Mouse (Mus musculus): ENCODE results near the gene Zbtb39.

The Zbtb39 gene

DNA sequence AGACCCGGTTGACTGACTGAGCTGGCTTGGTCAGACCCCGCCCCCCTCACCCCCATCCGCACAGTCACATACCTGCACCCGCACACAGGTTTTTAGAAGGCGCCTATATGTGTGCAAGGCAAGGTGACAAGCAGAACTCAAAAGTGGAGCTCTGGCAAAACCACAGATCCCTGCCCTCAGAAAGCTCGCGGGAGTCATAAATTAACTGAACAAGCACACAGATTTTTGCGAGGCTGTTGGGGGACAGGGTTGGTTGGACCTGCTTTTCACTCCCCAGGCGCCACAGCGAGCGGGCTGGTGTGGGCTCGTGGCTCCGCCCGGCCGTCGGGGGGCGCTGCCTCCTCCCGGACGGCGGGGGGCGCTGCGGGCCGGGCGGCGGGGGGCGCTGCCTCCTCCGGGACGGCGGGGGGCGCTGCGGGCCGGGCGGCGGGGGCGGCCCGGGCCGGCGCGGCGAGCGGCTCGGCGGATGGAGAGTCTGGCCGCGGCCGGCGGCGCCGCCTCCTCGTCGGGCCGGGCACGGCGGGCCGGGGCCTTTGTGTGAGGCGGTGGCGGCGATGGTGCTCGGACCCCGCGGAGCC is at the start of gene Zbtb39:
Zbtb39 (plus strand) TSS at position 456 of the 578 bp plus-strand sequence.
- DNase-seq (ENCODE audit: low spot score in 2 of 2) = peak; percentile 60 to 76

DNA sequence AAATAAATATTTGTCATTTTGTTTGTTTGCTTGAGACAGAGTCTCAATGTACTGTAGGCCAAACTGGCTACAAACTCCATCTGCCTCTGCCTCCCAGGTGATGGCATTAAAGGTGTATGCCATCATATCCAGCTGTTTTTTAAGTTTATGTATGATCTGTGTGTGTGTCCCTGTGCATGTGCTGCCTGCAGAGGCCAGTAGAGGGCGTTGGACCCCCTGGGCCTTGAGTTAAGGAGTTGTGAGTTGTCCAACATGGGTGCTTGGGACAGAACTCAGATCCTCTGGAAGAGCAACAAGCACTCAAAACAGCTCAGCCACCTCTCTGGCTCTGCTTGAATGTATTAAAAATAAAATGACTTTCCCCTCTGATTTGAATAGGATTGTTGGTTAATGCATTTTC is 48.3 kb upstream of the Zbtb39 start:
- no peak for DNase-seq (ENCODE audit: low spot score in 2 of 2)

DNA sequence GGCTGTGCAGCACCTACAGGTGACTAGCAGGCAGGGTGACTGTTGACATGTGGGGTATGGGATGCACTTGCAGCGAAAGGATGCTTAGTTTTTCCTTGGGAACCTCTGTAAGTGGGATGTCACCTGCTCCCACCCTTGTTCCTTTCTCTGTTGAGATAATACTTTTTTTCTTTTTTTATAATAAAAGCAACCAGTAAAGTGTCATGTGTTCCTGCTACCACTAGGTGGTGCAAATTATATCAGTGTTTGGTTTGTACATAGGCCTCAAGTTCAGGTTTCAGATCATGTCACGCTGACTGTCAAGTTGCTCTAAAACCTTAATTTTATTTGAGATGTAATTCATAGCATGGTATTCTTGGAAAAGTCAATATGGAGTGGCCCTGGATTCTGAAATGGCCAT is 44.7 kb upstream of the Zbtb39 start:
- DNase-seq (ENCODE audit: low spot score in 2 of 2) = no peak

DNA sequence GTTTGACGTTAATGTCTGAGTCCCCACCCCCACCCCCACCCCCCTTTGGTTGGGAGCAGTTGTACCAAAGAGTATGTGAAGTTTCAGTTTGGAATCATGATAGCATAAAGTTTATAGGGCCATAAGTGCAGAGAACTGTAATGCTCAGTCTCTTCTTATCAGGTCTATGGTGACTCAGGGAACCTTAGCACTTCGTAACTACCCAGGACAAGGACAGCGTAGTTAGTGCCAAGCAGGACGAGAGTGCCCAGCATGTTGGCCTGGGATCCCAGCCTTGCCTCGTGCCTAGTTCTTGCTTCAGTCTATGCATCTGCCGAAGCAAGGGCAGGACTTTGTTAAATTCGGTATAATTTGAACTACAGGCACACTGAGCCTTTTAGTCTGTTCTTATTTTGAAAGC is 43.6 kb upstream of the Zbtb39 start:
- DNase-seq (ENCODE audit: low spot score in 2 of 2) = no peak

DNA sequence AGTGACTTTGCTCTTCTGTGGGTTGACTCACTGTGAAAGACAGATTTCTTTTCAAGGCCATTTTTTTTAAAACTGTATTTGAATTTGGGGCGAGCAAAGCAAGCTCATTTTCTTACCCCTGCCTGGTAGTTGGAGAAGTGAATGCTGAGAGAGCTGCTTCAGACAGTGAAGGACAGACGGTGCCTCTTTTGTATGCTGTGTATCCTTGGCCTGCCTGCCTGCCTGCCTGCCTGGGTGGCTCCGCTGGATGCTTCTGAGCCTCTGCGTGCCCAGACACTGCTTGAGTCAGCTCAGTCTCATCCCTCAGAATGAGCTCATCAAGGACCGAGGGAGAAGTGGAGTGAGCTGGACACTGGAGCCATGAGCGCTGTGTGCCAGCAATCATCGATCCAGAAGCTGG is 40.4 kb upstream of the Zbtb39 start:
- DNase-seq (ENCODE audit: low spot score in 2 of 2) = no peak

DNA sequence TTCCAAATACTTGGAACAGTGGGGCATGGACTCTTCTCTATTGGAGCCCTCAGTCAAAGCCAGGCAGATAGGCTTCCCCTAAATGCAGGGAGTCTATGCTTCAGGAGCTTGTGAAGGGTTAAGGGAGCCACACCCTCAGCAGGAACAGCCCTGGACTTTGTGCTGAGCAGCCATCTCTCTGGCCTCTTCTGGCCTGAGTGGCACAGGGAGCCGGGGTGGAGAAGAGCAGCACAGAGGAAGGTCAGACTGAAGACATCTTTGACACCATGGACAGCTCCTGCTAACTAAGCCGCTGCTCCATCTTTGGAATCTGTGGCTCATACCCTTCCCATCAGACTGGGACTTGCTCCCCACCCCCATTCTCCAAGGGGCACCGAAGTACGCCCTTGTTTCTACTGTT is 36.0 kb upstream of the Zbtb39 start:
- DNase-seq (ENCODE audit: low spot score in 2 of 2) = no peak

DNA sequence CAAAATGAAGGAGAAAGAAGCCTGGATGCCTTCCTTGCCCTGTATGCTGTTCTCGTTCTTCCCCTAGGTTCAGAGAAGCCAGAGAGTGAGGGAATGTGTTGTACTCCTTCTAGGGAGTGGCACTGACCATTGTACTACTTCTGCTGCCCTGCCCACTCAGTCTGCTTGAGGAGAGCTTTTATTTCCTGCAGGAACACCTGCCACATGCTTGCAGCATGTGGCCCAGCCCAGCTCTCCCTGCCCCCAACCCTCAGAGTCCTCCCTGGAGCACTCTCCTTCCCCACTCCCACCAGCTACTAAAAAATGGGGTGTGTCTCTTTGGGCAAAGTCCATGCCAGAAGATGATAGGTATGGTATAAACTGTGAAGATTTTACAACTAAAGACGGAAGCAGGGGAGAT is 35.0 kb upstream of the Zbtb39 start:
- DNase-seq (ENCODE audit: low spot score in 2 of 2) = no peak

DNA sequence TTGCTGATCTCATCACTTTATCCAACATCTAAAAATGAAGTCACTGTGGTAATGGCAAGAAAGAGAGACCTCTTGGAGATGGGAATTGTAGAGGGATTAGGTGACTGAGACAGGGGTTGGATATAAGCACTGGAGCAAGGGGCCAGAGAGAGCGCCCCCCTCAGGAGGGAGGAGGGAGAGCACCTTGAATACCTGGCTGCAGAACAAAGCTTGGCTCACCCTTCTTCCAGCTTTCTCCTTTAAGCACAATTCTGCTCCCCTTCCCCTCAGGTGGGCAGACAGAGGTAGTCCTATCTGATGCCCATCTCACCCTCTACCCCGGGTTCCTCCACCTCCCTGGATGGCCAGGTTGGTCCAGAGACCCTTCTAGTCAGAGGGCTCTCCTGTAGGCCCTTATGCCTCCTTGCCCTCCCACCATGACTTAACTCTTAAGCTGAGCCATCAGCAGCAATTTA is 34.5 kb upstream of the Zbtb39 start, which contains the start of gene Myo1a:
Myo1a (plus strand) TSS at position 405 of the 455 bp plus-strand sequence.
- no peak for DNase-seq (ENCODE audit: low spot score in 2 of 2)

DNA sequence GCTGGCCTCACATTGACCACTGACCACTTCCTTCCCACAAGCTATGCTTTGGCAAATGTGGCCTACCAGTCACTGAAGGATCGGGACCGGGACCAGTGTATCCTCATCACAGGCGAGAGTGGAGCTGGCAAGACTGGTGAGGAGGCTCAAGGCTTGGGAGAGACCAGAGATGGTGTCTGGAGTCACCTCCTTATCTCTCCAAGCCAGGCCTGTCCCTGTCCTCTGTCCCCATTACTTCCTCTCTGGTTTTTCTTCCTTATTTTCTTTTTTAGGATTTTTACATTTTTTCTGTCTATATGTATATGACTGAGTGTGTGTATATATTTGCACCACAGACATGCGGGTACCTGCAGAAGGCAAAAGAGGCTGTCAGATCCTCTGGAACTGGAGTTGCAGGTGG is 33.6 kb upstream of the Zbtb39 start:
- DNase-seq (ENCODE audit: low spot score in 2 of 2) = no peak

DNA sequence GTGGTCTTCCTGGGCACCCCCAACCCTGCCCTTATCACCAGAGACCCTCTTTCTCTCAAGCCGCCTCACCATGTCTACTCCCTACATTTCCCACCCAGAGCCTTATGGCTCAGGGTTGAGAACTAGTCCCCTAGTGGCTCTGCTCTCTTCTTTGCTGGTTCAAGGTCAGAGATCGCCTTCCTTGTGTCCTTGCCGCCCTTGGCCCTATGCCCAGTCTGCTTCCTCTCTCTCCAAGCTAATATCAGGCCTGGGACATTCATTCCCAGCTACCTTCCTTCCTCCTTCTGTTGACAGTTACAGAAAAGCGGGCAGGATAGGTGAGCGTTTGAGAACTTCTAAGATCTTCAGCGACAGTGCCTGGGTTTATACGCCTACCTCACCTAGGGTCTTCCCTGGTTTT is 31.6 kb upstream of the Zbtb39 start:
- DNase-seq (ENCODE audit: low spot score in 2 of 2) = no peak

DNA sequence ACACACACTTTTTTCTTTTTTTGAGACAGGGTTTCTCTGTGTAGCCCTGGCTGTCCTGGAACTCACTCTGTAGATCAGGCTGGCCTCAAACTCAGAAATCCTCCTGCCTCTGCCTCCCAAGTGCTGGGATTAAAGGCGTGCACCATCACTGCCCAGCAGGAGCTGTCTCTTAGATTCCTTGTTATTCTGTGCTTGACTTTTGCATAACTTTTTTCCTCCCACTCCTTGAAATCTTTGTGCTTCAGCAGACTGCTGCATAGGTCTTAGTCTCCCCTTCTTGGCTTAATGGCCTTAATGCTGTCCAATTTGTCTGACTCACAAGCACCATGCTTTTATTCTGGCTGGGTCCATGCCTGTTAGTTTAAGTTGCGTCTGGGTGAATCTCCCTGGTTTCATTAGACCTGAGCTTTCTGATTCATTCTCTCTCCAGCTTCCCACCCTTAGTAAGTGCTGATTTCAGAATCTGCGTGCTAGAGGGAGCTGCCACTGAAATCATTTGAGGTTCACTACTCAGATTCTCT is 30.4 kb upstream of the Zbtb39 start:
- no peak for DNase-seq (ENCODE audit: low spot score in 2 of 2)

DNA sequence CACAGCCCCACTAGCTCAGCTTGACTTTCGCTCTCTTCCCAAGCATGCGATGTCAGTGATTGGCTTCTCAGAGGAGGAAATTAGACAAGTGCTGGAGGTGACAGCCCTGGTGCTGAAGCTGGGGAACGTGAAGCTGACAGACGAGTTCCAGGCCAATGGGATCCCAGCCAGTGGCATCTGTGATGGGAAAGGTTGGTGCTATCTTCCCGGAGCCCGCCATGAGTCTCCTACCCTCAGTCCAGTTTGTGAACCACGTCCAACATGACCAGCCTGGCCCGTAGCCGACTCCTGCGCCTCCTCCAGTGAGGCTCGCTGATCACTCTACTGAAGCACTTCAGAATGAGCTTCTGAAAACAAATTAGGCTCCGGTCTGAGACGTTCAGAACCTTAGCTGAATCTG is 29.0 kb upstream of the Zbtb39 start:
- DNase-seq (ENCODE audit: low spot score in 2 of 2) = no peak

DNA sequence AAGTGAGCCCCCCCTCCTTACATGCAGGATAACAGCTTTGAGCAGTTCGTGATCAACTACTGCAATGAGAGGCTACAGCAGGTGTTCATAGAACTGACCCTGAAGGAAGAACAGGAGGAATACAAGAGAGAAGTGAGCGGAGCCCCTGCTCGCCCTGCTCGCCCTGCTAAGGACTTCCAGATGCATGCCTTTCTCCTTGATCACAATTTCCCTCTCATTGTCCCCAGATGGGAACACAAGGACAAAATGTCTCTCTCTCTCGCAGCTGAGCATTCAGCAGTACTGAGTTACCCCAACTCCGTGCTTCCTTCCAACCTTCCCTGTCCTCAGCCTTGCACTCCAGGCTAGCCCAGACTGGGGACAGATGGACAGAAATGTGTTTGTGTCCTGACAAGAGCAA is 26.6 kb upstream of the Zbtb39 start:
- DNase-seq (ENCODE audit: low spot score in 2 of 2) = no peak

DNA sequence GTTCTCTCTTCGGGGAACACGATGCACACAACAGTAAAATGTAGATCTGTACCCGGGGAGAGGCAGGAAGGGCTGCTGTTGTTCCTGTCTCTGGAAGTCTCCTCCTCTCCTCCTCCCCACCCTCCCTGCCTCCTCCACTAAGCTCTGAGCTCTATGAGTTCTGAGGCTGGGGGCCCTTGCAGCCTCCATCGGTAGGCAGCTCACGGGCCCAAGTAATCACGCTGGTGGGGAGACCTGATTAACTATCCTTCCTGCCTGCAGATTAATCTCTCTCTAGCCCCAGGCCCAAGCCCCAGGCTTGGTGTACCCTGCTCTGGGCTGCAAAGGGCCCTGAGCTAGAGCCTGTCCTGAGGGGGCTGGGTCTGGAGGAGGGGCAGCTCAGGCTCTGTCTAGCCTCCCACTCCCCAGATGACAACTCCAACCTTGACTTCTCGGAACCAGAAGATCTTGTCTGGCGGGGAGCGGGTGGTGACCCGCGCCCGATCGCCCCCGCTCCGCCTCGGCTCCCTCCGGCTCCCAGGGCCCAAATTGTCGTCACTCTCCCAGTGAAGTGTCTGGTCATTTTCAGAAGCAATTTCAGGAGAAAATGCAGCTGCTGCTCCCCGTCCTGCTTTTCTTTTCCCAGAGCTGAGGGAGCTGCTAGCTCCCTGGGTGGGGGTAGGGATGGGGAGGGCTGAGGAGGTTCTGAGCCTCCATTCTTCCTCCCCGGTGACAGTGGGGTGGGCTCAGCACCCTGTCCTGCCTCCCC is 17.5 kb upstream of the Zbtb39 start:
- no peak for DNase-seq (ENCODE audit: low spot score in 2 of 2)

DNA sequence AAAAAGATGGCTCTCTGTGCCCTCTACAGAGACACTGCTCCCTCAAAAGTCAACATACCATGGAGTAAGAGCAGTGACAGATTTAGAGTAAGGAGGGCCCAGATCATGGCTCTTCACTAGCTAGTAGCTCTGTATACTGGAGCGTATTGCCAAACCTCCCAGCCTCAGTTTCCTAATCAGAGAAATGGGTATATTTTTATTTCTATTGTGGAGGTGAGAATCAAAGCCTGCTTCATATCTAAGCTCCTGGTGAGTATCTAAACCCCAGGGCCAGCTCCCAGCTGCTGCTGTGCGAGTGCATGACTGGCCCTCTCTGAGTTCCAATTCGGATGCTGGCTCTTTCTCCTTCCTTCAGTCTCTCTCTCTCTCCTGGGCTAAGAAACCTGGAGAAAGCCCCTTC is 15.2 kb upstream of the Zbtb39 start, which contains the start of gene Tac2:
Tac2 (plus strand) TSS at position 301 of the 400 bp plus-strand sequence.
- DNase-seq (ENCODE audit: low spot score in 2 of 2) = no peak

DNA sequence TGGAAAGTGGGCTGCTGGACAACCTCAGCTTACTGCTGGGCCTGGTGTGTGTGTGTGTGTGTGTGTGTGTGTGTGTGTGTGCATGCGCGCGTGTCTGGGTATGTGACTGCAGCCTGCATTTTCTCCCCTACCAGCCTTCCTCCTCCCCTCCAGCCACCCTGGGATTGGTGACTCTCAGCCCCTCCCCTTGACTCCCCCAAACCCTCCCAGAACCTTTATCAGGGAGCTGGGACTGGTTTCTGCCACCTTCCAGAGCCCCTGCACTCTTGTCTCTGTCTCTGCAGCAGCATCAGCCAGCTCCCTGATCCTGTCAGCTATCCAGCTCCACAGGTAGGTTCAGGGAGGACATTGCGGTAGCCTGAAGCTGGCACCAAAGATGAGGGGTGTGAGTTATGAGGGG is 14.2 kb upstream of the Zbtb39 start:
- DNase-seq (ENCODE audit: low spot score in 2 of 2) = no peak

DNA sequence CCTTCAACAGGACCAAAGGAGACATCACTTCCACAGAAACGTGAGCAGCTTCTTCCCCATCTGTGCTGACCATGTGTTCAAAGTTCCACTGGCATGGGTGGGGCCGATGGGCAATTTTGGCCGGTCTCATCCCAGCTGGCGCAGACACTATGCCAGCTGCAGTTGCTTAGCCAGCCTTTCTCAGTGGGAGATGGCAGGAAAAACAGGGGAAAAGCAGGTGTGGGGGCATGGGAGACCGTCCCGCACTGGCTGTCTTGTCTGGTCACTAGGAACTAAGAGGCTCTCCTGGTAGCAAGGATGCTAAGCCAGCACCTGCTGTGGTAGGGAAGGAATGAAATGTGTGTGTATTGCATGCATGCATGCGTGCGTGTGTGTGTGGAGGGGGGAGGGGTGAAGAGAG is 10.9 kb upstream of the Zbtb39 start:
- no peak for DNase-seq (ENCODE audit: low spot score in 2 of 2)

DNA sequence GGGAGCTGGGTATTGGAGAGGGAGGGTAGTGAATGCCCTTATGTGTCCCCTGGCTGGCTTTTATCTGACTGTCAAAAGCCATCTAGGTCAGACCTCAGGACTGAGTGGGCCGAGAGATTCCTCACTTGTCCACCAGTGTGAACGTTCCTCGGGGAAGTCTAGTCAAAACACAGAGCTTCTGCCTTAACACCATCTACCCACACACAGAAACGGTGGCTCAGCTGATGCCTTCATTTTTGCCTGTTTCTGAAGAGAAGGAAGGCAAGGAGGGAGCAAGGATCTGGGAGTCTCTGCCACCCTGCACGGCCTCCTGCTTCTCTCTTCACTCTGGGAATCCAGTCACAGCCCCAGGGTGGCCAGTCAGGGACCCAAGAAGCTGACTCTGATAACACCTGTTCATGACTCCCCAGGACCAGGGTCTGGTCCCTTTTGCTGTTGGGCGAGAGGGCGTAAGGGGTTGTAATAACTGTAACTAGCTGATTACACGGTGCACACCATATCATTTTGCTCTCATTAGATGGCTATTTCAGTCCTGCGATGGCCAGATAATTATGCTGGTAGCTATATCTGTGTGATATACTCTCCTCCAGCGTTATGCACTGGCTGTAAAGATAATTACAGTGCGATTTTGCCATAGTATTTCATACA is 8.9 kb upstream of the Zbtb39 start:
- no peak for DNase-seq (ENCODE audit: low spot score in 2 of 2)

DNA sequence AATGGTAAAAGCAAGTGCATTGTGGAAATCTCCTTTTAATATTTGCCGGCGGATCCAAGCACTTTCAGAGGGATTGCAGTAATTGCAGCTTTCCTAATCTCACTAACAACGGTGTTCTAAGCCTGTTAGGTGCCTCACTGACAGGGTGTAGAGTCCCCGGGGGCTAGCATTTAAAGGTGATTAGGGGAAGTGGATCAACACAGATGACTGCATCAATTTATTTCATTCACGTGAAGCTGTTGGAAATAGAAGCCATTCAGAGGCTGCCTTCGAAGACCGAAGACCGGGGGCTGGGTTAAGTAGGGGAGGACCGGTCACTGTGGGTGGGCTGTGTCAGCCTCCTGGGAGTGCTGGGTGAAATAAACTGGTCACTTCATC is 8.4 kb upstream of the Zbtb39 start:
- DNase-seq (ENCODE audit: low spot score in 2 of 2) = no peak

DNA sequence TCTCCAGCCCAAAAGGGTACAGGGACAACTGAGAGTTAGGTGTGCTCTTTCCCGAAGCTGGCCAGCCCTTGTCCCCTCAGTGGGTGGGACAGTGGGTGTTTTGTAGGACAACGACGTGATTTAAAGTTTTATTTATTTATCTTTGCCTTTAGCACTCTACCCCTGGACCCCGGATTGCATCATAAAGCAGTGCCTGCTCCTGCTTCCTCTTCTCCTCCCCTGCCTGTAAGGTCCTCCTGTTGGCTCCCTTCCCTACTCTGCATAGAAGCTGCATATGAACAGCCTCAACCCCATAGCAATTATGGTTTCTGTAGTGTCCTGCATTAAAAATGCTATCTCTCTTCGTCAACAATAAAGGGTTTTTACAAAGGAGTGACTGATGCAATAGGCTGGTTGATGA is 7.9 kb upstream of the Zbtb39 start:
- DNase-seq (ENCODE audit: low spot score in 2 of 2) = no peak

DNA sequence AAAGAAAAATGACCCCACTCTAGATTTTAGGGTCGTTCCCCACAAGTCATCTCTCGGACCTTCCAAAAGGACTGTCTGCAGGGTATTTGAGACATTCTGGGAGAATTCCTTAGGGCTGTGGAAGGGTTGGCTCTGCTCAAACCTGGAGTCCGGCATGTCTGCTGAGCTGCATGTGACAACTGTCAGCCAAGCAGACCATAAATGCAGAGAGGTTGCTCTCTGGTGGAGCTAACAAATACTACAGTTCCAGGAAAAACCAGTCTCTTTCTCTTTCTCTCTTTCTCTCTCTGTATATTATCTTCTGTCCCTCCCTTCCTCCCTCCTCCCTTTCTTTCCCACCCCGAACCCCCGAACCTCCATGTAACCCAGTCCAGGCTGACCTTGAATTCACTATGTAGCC is 4.9 kb upstream of the Zbtb39 start:
- DNase-seq (ENCODE audit: low spot score in 2 of 2) = no peak

DNA sequence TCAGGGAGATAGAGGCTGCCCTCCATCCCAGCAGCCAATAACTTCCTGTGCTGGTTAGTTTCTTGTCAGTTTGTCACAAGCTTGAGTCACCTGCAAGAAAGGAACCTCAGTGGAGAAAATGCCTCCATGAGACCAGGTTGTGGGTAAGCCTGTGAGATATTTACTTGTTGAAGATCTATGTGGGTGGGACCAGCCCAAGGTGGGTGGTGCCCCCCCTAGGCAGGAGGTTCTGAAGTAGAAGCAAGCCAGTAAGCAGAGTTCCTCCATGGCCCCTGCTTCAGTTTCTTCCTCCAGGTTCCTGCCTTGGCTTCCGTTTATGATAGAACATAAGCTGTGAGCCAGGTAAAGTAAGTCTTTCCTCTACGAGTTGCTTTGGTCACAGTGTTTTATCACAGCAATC is 3.1 kb upstream of the Zbtb39 start:
- no peak for DNase-seq (ENCODE audit: low spot score in 2 of 2)

DNA sequence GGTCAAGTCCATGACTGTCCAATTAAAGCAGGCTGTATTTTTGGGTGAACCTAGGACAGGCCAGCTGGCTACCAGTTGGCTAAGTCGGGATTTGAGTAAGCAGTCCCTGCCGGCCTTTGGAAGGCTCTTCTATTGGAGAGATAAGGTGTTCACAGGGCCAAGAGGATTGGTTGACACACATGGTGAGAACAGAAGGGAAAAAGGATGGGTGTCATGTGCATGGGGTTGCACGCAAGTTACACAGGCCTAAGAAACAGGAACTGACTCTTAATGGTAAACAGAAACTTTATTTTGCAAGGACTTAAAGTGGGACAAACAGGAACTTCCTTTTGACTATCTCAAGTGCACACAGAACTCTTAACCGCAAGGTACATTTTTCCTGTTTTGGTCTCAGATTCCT is 2.4 kb upstream of the Zbtb39 start:
- no peak for DNase-seq (ENCODE audit: low spot score in 2 of 2)

All from spleen, postnatal 14 days (tissue).